Mouse (Mus musculus): ENCODE results near the gene Gatb.

Gene Gatb

DNA sequence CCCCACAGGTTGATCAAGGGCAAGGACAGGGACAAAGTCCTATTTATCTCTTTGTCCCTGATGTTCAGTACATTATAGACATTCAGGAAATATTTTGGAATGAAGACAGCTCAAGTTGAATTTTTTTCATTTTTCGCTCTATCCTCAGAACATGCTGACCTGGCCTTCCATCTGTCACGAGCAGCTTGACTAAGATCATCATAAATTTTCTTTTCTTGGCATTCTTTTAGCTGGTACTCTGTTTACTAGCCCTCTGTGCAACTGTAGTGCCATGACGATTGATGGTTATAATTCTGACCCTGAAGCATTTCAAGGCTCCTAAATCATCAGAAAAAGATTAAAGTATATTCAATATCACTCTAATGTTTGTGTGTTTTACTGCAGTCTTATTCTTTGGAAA is 25.6 kb downstream of the Gatb start:
- DNase-seq, result no peak

DNA sequence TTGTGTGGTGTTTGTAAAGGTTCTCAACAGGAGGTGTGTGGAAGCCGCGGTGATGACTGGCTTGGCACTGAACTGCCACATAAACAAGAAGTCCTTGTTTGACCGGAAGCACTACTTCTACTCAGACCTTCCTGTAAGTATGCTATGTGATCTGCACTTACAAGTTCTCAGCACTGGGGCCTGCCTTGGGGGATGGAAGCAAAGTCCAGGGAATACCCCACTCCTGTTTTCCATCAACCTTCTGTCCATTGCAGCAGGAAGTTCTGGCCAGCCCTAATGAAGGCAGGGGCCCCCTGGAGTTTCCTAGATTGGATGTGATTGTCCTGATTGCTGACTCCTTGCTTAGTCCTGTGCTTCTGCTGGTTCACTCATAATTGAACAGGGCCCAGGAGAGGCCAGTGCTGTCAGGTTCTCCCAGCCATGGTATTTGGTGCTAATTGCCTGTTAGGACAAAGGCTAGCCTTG is 28.0 kb downstream of the Gatb start:
- DNase-seq, result no peak

DNA sequence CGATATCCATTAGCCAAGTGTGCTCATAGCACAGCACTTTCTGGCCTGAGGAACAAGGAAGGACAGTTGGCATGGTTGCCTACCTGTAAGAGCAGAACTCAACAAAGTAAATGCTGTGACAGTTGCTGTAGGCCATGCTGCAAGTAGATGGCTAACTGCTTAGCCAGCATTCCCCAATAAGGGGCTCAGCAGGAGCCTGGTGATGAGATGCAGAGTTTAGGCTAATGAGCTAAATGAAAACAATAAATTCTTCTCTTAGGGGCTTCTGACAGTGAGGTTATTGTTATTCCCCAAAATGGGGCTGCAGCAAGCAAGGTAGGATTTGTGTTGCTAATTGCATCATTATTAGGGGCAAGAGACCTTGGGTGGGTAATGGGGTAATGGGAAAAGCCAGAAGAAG is 29.9 kb downstream of the Gatb start:
- no peak for DNase-seq

DNA sequence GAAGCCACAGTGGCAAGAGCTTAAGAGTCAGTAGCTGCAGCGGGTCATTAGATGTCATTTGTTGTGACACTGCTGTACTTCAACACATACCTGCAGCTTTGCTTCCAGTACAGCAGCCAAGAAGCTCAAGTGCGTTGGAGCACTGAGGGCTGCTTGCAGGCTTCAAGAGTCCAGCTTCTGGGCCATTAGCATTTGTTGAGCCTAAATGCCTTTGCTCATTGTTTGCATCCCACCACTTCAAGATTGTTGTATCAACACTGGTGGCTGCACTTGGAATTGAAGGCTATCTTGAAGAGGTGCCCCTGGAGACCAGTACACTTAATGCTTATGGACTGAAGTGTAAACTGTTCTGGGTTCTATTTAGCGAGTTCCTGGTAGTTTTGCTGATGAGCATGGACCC is 33.0 kb downstream of the Gatb start:
- no peak for DNase-seq

DNA sequence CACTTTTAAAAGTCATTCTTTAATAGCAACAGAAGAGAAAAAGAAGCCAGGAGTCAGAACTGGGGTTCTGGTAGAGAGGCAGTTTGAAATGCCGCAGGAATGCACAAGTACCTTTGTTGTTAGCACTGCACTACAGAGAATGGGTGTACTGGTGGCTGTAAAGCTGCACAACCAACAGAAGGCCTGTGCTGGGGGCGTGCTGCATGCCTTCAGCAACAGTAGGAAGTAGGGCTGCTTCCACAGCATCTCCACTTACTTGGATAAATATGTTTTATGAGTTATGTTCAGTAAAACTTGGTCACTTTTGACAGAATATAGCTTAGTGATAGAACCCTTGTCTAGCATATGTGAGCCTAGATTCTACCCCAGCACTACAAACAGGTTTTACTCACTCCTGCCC is 33.8 kb downstream of the Gatb start:
- DNase-seq, result no peak

DNA sequence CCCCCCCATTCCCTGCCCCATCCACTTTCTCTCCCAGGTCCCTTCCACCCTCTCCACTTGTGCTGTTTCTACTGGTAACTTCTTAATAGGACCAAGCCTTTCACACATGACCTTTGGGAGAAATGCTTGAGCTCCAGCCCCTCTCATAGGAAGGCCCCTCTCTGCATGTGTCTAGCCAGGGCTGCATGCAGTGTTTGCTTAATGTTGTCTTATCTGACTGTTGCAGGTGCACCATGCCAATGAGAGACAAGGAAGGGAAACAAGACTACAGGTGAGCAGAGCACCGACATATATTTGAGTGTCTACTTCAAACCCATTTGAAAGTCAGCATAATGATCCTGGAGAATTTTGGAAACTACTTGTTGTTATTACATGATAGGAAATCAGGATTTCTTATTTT is 42.5 kb downstream of the Gatb start:
- DNase-seq, result no peak

DNA sequence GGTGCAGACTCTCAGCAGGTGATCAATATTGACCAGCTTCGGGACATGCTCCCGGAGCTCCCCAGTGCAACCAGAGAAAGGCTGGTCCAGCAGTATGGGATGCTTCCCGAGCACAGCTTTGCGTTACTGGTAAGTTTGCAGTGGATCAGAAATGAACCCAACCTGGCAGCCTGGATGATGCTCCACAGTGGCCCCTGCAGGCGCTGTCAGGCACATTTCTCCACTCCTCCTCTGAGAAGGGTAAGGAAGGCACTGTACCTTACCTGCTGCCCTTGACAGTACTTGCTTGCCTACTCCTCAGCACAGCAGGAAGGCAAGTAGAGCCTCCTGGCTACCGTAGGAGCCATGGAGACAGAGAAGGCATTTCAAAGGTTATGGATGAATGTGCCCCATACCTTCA is 45.0 kb downstream of the Gatb start:
- DNase-seq, result peak; percentile 10

DNA sequence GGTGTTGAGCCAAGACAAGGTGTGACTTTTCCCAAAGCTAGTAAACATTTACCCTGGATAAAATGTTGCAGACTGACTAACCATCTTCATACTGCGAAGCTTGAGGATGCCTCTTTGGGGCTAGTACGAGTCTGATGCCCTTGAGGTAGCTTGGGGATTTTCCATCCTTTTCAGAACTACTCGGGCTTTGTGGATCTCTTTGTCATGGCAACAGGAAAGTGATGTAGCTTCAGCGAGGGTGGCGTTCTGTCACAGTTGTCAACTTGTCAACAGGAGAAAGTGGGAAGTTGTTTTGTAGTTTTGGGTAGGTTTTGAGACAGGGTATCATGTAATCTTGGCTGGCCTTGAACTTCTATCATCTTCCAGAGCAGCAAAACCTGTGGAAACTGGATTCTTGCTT is 45.4 kb downstream of the Gatb start:
- no peak for DNase-seq

DNA sequence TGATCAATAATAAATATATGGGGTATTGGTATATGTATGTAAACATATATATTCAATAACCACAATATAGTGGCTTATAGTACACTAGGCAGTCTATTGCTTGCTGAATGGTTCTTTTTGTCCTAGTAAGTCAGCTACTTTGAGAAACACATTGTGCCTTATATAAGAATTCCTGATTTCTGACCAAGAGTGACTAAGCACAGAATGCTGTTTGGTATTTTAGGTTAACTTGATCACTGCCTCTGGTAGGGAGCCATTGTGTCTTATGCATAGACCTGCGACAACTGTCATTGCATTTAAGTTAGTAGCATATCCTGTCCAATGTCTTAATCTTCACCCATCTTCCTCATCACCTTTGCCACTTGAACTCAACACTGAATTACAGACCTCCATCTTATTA is 45.8 kb downstream of the Gatb start:
- no peak for DNase-seq

DNA sequence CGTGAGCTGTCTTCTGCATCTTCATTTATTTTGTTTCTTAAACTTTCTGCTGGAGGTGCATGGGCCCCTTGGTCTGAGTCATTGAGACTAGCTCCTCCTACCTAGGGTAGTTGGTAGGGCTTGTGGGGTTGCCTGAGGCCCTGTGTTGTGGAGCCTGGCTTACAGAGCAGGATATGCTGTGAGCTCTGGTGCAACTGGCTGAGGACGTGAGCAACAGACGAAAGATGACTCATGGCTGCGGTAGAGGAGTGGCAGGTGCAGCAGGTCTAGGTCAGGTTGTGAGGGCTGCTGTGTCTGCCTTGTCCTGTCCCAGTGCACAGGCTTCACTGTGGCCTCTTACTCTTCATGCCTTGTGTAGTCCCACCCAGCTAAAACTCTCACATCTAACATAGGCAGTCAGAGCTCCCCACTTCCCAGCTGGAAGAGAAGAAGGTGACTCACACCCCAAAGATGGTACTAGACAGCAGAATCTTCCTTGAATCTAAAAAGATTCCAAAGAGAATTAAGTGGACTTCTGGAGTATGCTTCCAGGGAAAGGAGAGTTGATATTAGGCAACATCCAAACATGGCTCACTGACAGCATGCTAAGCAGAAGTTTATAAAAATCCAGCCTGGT is 56.1 kb downstream of the Gatb start:
- DNase-seq, result no peak

DNA sequence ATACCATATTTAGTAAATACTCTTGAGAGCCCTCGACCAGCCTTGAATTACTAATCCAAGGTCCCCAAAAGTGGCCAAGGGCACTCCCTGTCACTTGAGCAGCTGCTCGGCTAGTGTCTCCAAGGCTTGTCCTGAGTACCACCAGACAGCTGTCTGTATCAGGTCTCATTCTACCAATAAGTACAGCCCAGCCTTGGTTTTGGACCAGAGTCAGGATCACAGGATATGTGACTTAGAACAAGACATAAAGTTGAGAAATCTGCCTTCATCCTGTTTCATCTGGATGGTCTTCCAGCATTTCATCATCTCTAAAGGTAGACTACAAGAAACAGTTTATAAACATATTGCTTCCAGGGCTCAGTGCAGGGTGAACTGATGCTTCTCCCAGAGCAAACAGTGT is 59.8 kb downstream of the Gatb start:
- DNase-seq, result no peak

DNA sequence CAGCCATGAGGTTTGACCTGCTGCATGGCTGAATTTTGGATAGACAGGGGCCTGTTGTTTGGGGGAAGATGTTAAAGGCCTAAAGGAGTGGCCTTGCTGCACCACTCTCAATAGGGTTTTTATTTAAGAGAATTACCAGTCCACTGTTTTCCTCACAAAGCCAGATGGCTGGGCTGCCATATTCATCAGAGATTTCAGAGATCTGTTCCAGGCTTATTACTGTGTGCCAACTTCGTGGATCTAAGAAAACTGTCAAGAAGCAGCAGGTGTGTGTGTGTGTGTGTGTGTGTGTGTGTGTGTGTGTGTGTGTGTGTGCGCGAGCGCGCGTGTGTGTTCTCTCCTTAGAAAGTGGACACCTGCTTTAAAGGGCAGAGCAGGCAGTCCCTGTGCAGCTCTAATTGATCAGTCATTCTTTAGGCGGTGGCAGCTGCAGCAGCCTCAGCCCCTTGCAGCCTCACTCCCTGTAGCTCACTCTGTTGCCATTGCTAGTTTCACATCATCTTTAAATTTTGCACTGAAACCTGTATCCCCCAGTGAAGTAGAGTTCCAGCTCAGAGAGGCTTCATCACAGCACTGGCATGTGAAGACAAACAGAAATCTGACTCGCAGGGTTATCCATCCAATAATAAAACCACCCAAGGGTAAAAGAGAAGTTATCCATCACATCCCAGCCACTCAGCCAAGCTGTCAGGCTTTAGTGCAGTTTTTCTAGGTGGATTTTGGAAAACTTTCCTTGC is 60.6 kb downstream of the Gatb start:
- DNase-seq, result no peak

DNA sequence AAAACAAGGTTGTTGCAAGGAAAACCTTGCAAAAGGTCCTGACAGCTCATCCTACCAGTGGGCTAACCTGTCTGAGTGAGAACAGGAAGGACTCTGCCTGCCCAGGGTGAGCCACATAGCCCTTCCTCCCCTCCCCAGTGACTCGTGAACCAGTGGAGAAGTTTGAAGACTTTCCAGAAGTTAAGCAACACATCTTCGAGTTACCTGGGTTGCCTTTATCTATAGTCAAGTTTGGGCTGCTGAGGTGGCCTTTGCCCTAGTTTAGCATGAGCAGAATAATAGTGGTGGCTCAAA is 61.2 kb downstream of the Gatb start:
- no peak for DNase-seq

DNA sequence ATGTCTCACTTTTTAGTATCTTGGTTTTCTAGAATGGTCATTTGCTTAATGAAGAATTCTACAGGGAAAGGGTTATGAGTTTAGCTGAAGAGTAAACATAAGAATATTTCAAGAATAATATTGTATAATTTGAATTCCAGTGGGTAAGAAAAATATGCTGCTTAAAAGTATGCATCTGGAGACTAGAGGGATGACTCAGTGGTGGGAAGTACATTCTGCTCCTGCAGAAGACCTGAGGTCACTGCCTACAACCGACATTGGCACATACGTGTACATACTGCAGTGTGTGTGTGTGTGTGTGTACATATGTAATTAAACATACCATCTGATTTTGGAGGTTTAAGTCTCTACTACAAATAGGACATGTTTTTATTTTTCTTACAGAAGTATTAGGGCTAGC is 61.7 kb downstream of the Gatb start:
- no peak for DNase-seq

DNA sequence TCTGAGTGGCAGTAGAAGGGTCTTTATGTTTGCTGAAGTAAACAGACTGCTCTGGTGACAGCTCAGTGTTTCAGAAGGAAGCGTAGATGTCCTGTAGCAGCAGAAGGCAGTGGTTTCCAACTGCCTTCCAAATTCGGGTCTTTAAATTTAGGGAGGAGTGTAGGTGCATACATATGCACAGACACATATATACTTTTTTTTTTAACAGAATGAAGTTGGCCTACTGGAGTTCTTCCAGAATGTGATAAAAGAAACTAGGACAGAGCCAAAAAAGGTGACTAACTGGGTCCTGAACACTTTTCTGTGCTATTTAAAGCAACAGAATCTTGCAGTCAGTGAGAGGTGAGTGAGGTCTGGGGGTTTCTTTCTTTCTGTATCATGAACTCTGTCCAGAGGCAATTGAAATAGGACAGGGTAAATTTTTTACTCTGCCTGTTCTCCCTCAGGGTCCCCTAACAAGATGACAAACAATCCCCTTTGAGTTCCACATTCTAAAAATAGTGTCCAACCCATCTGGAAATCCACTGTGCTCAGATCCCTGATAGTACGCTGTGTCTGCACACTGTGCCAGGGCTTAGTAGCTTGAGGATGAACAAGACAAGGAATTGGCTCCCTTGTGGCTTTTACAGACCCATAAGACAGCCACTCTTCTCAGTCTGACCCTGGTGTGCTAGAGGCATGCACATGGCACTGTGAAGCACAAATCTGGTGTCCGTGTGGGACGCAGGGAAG is 63.0 kb downstream of the Gatb start:
- DNase-seq, result no peak

DNA sequence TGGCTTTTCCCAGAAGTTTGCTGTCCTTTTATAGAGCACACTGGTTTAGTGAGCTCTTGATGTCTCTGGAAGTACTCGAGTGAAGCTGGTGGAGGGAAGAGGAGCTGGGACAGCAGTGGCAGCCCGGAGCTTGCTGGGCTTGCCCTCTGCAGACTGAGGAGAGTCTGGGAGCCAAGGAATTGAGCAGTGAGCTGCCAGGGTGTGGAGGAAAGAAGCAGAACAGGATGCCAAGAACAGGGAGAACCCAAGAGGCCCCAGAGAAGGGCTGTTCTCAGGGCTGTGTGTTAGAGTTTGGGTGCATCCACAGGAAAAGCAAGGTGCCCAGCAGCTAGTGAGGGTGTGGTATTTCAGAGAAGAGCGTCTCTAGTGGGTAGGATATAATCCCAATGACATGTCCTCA is 67.8 kb downstream of the Gatb start:
- no peak for DNase-seq

DNA sequence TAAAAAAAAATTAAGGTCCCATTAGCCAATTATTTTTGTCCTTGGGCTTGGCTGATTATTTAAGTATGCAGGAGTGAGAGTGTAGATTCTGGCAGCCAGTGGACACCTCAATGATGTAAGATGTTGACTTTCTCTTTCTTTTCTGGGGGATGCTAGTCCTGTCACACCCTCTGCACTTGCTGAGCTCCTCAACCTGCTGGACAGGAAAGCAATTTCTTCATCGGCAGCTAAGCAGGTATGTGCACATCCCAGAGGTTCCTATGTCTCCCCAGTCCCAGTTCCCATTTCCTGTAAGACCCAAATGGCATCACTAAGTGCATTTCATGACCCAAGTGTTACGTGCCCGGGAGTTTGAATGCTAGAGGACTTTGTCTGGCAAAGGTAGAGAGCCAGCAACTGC is 70.9 kb downstream of the Gatb start:
- no peak for DNase-seq

DNA sequence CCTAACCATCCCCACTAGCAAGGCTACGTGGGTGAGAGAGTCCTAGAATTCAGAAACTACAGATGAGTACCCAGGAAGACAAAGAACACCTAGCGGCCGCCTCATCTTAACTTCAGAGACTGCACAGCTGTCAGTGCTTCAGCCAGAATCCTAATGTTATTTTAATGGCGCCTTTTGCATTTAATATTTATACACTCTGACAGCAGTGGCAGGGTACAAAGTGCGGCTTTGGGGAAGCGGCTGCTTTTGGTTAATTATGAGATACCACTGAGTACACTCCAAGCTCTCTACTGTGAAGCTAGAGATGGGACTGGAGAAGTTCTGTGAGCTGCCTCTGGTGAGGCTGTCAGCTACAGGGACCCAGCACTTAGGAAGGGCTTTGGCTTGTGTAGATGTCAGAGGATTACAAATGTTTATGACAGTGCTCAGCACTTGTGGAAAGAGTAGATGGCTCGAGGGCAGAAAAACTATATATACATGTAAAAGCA is 71.6 kb downstream of the Gatb start:
- DNase-seq, result no peak

DNA sequence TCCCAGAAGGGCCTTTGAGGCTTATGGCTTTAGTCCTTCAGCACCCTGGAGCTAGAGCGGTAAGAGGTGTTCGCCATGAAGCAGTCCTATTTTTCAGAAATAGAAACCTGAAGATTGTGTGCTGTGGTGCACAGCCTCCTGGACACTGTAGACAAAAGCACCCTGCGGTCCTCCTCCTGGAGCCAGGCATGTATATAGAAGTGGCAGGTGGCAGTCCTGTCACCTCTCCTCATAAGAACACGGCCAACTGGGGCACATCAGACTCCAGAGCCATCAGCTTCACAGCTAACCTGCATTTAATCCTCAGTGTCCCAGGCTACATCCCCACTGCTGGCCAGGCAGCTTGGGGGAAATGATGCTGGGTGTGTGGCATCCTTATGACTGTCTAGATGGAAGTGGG is 75.3 kb downstream of the Gatb start:
- DNase-seq, result no peak

DNA sequence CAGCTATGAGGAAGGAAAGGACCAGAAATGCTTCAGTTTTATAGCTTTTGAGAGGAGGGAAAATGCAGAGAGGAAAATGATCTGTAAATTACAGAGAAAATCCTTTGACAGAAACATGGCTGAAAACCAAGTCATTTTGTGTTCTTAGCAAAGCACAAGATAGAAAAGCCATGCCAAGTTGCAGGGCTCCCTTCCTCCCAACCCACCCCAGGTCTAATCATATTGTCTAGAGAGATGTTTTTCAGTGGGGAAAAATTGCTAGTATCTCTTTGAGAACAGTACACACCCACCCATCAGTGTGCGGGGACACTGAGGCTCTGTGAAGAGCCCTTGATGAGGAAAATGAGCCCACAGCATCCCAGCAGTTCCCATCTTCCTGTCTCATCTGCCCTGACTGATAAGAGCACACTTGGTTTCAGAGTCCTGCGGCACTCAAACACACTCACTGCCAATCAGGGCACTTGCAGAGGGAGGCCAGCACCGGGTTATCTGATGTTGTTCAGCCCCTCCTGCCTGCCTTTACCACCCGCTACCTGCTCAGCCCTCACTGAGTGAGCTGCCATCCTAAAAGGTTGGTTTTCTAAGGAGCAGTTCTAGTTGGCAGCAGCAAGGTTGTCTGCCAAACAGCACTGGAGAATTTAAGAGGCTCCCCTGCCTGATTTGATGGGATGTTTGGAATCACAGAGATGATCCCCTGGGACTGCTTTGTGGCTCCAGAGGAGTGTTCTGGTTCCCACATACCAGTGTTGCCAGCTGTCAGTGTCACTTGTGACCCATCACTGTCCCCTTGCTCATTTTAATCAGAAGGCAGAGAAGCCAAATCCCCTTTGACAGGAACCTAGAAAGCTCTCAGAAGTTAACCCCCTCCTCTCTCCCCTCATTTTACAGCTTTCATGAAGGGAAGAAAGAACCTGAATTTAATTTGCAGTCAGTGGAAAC is 79.1 kb downstream of the Gatb start:
- no peak for DNase-seq

DNA sequence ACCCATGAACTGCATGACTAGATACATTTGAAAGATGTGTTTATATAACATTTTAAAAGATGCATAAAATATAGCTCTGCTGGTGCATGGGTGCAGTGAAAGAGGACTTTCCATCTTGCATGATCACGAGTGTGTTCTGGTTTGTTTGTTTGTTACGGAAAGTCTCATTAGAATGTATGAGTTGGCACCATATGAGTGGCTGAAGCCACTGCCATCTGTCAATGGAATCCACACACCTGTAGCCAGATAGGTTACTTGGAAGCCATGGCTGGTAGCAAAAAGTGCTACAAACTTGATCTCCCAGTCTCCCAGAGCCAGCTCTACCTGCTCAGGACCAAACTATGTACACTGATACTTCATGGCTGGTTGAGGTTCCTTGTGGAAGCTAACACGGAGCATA is 81.6 kb downstream of the Gatb start:
- no peak for DNase-seq

DNA sequence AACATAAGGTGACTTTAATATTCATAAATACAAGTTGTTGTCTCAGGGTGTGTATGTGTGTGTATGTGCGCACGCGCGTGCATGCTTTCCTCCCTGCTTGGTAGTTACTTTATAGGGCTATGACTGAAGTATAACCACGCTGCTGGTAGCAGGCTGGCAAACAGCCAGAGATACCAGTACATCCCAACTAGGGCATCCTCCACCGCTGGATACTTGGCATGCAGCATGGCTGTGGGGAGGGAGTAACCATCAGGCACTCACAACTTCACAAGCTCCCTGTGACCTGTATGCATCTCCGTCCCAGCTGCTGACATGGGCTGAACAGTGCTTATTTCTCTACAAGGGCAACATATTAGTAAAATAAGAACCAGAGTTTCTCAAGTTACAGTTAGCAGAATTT is 85.8 kb downstream of the Gatb start:
- no peak for DNase-seq

All from thymus, postnatal 4 days (tissue).